Mouse (Mus musculus) lung, postnatal 0 days (tissue): ENCODE measurements at regions not wholly inside any gene's neighbourhood (a gene's known extent, or its start where the extent isn't known, plus 50 kb on each side); places are given as distances from the start of the nearest gene placed in this dataset.

Experiments used
- CTCF ChIP-seq: IDR thresholded peaks from 2 replicates; pipeline ENCODE4 v1.5.1; 2016; ENCODE audit warnings: antibody characterized with exemption, mild to moderate bottlenecking
- EP300 ChIP-seq: IDR thresholded peaks from 2 replicates; pipeline ENCODE4 v1.6.1; 2016; ENCODE audit warnings: antibody characterized with exemption, mild to moderate bottlenecking, control low read depth

GRCm38 (mm10) chr11:28020762-28021161 lies 318.9 kb downstream of the Gm6685 start:
- TF ChIP-seq CTCF (0 out of 2 replicates have a peak, but pooled peaks have one; percentile 2), EP300 (no peak)
